Mouse (Mus musculus): Measurements from ENCODE around the gene Tnf. TPM values are rescaled to one million over a fixed set of nuclear protein-coding genes. Genes with fewer than 3 reads are reported as not detected.
"Not testable (repeated sequence)": the region's sequence is repeated elsewhere in the genome, so short reads cannot be mapped to it uniquely, and the experiment has no call there.

Gene Tnf
- total RNA-seq, 2 experiments from 2014 or later: 0.25 to 0.28 TPM

- DNase-seq: not testable (repeated sequence)
Measured at GRCm38 (mm10) chr17:35234090-35234489, 32.3 kb upstream of the Tnf start.

- peak in 1 of 2 experiments; percentile 59 for DNase-seq
Measured at GRCm38 (mm10) chr17:35233114-35233980, 31.5 kb upstream of the Tnf start, which contains the start of gene Atp6v1g2. Atp6v1g2 (plus strand) TSS chr17:35233660.

GRCm38 (mm10) chr17:35232659-35233058 is 30.9 kb upstream of the Tnf start:
- no peak for DNase-seq

GRCm38 (mm10) chr17:35232043-35232442 is 30.2 kb upstream of the Tnf start:
- peak; percentile 83 to 95 for DNase-seq

GRCm38 (mm10) chr17:35231022-35231421 is 29.2 kb upstream of the Tnf start:
- no peak for DNase-seq

- DNase-seq: no peak
Measured at GRCm38 (mm10) chr17:35226561-35227046, 24.8 kb upstream of the Tnf start.

GRCm38 (mm10) chr17:35225456-35225855 is 23.6 kb upstream of the Tnf start:
- DNase-seq: no peak

GRCm38 (mm10) chr17:35224641-35225040 is 22.8 kb upstream of the Tnf start:
- DNase-seq: no peak

- peak in 1 of 2 experiments; percentile 45 for DNase-seq
Measured at GRCm38 (mm10) chr17:35222299-35222698, 20.5 kb upstream of the Tnf start.

GRCm38 (mm10) chr17:35220156-35220952 is 18.5 kb upstream of the Tnf start, which contains the start of gene Gm16181:
Gm16181 (plus strand) TSS chr17:35220834.
- DNase-seq: peak; percentile 67 to 82

GRCm38 (mm10) chr17:35219601-35220041 is 17.8 kb upstream of the Tnf start:
- peak in 1 of 2 experiments; percentile 46 for DNase-seq

- peak; percentile 56 to 80 for DNase-seq
Measured at GRCm38 (mm10) chr17:35218516-35219193, 16.8 kb upstream of the Tnf start.

- DNase-seq: no peak
Measured at GRCm38 (mm10) chr17:35213071-35213470, 11.3 kb upstream of the Tnf start.

- DNase-seq: no peak
Measured at GRCm38 (mm10) chr17:35210593-35210992, 8.8 kb upstream of the Tnf start.

GRCm38 (mm10) chr17:35209785-35210535 is 8.2 kb upstream of the Tnf start:
- DNase-seq: no peak

- DNase-seq: no peak
Measured at GRCm38 (mm10) chr17:35205380-35205769, 3.6 kb upstream of the Tnf start.

- DNase-seq: no peak
Measured at GRCm38 (mm10) chr17:35204494-35205379, 2.9 kb upstream of the Tnf start, which contains the start of gene Lta. Lta (minus strand) TSS chr17:35205351.

GRCm38 (mm10) chr17:35202442-35202841 is 635 bp upstream of the Tnf start:
- DNase-seq: no peak

GRCm38 (mm10) chr17:35201128-35201527 is 679 bp downstream of the Tnf start:
- no peak for DNase-seq

GRCm38 (mm10) chr17:35200398-35200797 is 1.4 kb downstream of the Tnf start:
- DNase-seq: peak in 1 of 2 experiments; percentile 51
